Mouse (Mus musculus): ENCODE results near the gene Zfp764.
"Not testable (repeated sequence)": the region's sequence is repeated elsewhere in the genome, so short reads cannot be mapped to it uniquely, and the experiment has no call there.

Zfp764 gene

DNA sequence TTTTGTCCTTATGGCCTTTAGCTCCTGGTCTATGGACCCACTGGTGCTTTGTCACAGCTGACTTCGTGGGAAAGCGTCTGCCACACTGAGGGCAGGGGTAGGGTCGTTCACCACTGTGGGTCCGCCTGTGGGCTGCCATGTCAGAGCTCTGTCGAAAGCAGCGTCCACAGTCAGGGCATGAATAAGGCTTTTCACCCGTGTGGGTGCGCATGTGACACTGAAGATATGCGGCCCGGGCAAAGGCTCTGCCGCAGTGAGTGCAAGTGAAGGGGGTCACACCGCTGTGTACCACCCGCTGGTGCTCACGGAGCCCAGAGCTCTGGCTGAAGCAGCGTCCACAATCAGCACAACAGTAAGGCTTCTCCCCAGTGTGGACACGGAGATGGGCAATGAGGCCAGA is 15.1 kb downstream of the Zfp764 start:
- DNase-seq (ENCODE audit: low spot score) = no peak

DNA sequence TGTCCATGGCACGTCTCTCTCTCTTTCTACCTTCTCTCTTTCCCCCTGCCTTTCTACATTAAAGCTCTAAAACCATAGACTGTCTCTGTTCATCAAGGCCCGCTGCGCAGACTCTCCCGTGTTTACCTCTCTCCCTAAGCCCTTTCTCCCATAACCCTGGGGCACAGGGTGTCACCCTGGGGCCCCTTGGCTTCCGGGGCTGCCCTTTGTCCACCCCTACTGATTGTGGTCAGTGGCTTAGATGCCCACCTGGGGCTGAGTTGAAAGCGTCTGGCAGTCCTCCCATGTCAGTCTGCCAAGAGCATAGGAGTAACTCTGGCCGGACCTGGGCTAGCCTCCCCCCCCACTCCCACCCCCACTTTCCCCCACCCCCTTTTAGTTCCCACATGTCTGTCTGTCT is 16.3 kb downstream of the Zfp764 start:
- DNase-seq (ENCODE audit: low spot score) = no peak

DNA sequence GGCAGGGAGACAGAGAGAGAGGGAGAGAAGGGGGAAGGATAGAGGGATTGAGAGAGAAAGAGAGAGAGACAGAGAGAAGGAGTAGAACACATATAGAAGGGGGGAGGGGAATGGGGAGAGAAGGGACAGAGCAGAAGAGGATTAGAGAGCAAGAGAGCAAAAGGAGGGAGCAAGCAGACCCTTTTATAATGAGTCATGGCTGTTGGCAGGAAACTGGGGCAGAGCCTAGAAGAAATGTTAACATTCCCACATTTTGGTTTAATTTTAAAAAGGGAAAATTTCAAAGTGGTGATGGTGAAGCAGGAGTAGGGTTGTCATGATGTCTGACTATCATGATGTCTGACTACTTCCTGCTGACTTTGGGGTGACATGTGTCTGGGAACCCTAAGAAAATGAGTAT is 18.4 kb downstream of the Zfp764 start:
- DNase-seq (ENCODE audit: low spot score) = not testable (repeated sequence)

DNA sequence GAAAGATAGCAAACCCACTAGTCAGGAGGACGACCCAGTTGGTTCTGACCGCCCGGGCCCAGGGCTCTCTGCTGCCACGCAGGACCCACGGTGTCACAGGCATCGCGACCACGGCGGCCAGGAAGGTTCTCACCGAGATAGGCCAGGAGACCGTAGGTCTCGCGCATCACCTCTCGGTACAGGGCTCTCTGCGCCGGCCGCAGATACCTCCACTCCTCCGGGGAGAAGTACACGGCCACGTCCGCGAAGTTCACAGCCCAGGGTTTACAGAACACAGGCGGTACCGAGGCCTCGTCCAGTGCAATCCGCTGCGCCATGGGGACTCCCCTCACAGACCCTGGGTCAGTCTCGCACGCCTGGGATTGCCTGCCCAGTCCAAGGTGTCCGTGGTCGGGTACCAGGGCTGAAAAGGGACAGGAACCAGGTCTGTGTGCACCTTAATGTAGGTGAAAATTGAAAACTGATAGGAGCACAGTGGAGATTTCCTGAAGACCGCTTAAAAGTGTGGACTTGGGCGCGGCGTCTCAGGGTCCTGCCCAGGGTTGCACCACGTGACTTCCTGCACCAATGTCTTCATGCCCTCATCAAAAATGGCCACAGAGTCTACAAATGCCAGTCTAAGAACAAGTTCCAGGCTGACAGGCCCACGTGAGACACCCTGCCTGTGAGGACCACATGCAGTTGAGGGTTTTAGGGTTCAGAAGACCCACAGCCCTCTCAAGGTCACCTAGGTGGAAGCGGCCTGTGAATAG is 19.8 kb downstream of the Zfp764 start, which contains the start of gene 9130019O22Rik:
Gene 9130019O22Rik, minus strand, starts transcription at position 526 of the 752 bp plus-strand sequence.
- peak; percentile 65 for DNase-seq (ENCODE audit: low spot score)

DNA sequence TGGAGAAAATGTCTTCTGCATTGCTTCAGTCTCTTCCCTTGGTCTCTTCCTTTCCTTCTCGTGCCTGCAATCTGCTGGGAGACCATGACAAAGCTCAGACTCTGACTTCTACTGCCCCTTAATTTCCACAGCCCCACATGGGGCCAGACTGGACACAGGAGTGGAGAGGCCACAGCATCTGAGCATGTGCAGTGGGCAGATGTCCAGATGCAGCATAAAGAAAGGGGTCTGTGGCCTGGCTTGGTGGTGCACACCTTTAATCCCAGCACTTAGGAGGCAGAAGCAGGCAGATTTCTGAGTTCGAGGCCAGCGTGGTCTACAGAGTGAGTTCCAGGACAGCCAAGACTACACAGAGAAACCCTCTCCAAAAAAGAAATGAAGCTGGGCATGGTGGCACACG is 21.1 kb downstream of the Zfp764 start:
- DNase-seq (ENCODE audit: low spot score) = not testable (repeated sequence)

DNA sequence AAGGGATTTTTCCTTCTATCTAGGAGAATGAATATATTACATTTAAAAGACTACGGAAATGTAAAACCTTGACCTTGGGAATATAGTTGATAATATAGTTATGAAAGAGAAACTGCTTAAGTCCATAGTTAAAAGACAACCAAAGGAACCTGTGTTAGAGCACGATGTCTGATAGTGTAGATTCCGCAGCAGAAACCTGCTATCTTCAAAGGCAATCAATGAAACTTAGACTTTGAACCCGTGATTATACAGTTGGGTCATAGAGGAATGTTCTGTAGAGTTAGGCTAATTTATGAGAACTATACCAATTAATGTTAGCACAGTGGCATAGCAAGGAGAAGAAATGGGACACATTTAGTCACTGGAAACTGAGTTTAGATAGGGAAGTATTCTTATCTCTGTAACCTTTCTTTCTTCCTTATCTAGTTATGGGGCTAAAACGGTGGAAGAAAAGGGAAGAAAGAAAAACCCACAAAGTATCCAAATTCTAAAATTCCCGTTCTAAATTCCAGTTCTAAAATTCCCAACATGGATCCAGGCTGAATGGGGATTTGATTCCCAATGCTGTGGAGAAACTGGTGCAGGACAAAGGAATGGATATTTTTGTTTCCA is 28.2 kb downstream of the Zfp764 start:
- DNase-seq (ENCODE audit: low spot score) = no peak

DNA sequence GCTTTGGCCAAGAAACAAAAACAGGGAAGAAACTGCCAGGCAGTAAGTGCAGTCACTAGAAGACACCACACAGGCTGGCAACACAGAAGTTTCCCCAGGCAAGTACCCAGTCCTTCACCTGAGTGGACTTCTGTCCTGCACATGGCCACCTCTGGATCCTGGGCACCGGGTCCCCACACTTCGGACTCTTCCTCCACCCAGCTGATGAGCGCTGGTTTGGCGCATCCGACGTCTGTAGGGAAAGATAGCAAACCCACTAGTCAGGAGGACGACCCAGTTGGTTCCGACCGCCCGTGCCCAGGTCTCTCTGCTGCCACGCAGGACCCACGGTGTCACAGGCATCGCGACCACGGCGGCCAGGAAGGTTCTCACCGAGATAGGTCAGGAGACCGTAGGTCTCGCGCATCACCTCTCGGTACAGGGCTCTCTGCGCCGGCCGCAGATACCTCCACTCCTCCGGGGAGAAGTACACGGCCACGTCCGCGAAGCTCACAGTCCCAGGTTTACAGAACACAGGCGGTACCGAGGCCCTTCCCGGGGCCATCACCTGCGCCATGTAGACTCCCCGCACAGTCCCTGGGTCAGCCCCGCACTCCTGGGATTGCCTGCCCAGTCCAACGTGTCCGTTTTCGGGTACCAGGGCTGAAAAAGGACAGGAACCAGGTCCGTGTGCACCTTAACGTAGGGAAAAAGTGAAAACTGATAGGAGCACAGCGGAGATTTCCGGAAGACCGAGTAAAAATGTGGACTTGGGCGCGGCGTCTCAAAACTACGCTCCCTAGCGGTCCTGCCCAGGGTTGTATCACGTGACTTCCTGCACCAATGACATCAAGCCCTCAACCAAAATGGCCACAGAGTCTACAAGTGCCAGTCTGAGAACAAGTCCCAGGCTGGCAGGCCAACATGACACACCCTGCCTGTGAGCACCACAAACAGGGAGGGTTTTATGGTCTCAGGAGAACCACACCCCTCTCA is 31.1 kb downstream of the Zfp764 start, which contains the start of gene Zfp747:
Gene Zfp747, minus strand, starts transcription at position 780 of the 975 bp plus-strand sequence.
- DNase-seq (ENCODE audit: low spot score) = peak; percentile 83

DNA sequence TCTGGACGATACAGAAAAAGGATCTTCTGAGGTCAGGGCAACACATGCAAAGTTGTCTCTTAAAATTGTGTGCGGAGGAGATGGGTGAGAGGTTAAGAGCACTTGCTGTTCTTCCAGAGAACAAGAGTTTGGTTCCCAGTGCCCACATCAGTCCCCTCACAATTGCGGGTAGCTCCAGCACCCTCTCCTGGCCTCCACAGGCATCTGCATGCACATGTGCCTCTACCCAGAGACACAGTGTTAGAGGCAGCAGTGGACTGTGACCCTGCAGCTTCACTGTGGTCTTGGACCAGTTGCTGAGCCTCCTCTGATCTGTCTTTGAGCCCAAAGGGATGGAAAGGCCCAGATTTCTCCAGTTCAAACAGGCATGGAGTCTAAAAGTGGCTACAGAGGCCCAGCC is 34.8 kb downstream of the Zfp764 start:
- not testable (repeated sequence) for DNase-seq (ENCODE audit: low spot score)

DNA sequence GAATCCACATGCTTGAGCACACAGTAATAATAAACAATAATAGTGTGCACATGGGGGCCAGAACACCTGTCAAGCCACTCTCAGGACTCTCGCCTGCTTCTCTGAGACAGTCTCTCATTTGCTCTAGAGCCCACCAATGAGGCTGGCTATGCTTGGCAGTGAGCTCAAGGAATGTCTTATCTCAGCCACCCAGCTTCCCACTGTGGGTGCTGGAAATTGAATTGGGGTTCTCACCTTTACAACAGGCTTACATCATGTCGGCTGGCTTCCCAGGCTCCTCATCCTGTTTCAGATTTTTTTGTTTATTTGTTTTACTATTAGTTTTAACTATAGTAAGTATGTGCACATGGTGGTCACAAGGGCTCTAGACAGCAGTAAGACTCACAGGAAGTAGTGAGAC is 35.4 kb downstream of the Zfp764 start:
- DNase-seq (ENCODE audit: low spot score) = no peak

DNA sequence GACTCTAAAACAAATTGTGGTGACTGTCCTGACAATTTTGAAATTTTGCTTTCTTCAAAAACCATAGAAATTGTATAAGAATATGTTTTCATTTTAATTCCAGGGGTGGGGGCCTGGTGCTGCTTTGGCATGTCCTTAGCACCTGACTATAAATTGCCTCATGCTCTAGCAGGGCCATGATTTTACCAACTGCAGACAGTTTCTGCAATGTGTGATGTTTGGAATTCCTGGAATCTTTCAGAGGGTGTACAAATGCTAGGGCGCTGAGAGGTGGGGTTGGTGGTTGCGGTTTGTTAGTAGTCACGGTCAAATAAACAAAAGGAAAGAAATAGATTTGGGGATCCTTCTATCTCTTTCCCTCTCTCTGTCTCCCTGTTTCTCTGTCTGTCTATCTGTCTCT is 40.4 kb downstream of the Zfp764 start:
- DNase-seq (ENCODE audit: low spot score) = no peak

DNA sequence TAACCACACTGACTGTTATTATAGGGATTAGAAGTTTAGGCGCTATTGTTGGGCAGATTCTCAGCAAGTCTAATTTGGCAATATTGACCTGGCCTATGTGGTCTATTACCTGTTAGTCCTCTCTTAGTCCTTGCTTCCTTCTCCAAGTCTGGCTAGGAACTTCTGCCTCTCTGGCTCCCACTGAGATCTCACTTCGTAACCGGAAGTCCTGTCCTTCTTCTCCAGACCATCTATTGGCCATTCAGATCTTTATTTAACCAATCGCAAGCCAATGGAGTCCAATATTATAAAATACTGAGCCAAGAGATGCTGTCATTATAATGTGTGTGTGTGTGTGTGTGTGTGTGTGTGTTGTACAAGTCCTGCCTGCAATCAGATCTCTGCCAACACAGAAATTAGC is 42.5 kb downstream of the Zfp764 start:
- no peak for DNase-seq (ENCODE audit: low spot score)

DNA sequence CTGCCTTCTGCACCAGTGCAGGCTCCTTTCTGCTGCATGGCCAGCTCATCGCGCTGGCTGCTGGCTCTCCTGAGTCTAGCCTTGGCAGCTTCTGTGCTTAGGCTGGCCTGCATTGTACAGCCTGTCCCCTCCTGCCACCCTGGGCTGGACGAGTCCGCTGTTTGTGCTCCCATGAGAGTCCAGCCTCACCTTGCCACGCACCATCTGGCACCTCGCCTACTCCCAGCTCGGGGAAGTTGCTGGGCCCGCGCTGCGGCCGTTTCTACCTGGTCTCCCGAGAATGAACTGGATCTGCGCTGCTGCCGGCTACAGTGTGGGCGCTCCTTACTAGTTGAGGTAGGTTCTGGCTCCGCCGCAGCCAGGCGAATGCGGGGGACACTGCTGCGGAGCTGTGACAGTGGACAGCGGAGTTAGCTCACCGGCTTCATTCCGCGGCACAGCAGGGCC is 43.1 kb downstream of the Zfp764 start:
- no peak for DNase-seq (ENCODE audit: low spot score)

DNA sequence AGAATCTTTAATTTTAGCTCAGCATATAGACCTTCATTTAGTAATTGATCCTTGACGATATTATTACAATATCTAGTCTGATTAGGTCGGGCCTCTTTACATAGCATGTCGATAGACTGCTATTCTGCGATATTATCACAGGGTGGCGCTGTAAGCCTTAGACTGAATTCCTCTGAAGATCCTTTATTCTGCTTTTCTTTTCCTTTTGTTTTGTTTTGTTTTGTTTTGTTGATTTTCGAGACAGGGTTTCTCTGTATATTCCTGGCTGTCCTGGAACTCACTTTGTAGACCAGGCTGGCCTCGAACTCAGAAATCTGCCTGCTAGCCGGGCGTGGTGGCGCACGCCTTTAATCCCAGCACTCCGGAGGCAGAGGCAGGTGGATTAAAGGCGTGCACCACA is 44.2 kb downstream of the Zfp764 start:
- not testable (repeated sequence) for DNase-seq (ENCODE audit: low spot score)

DNA sequence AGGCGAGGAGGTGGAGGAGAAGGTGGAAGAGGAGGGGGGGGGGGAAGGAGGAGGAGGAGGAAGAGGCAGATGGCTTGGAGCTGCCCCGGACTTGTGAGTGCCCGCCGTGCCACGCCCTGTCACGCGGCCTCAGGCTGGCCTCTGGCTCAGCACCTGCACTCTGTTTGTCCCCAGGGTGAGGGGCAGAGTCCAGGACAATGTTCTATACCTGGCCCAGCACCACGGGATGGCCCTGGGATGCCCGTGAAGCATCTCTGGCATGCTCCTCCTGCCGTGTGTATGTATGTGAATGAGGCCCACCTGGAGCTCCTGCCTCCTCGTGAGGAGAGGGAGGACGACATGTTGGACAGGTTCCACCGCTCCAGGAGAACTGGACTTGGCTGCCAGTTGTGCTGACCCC is 45.2 kb downstream of the Zfp764 start:
- no peak for DNase-seq (ENCODE audit: low spot score)

DNA sequence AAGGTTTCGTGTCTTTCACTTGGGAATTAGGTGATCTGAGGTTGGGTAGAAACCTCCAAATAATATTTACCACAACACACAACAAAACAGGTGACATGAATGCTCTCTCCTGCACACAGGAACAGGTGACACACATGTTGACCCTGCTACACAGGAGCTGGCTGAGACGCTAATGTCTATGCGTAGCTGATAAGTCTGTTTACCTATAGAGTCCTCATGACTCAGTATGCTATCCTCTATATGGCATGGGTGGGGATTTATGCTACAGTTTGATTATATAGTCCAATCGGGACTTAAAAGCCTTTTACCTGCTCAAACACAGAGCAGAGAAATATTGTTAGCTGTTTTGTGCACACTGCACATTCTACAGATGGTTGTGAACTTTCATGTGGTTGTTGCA is 46.4 kb downstream of the Zfp764 start:
- DNase-seq (ENCODE audit: low spot score) = no peak

DNA sequence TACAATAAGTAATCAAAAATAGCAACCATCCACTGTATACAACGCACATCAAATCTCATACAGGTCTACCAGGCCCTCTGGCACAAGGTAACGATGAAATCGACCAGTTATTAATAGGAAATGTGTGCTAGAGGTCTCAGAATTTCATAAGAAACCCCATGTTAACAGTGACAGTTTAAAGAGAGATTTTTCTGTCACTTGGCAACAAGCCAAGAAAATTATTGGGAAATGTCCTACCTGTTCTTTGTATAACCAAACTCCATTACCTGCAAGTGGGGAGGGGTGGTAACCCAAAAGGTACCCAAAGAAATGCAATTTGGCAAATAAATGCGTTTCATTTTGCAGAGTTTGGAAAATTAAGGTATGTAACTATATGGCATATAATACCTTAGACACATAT is 48.1 kb downstream of the Zfp764 start:
- DNase-seq (ENCODE audit: low spot score) = no peak

DNA sequence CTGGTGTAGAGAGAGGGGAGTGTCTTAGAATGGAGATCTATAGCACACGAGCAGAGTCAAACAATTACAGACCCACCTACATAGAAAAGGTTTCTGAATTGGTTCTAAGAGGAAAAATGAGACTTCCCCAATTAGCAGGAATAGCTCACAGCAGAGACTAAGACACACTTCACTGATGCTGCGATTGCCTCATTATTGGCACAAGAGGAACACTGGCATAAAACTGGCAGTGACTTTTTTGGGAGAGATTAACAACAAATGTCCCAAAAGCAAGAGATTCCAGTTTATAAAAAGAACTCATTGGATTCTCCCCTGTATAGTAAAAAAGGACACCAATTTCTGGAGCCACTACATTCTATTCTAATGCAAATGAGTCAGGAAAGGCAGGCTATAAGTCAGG is 48.8 kb downstream of the Zfp764 start:
- no peak for DNase-seq (ENCODE audit: low spot score)

DNA sequence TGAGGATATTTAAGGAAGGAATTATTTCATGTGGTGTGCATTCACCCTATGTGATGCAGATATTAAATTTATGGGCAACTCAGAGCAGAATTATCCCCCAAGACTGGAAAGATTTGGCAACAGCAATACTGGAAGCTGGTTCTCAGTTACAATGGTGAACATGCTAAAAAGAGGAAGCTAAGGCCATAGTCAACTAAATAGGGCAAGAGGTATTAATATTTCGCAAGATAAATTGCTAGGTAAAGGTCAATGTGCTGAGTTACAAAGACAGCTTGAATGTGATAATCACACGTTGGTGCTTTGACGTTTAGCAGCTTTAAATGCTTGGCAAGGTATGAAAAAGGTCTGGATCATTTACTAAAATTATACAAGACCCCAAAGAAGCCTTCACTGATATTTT is 50.8 kb downstream of the Zfp764 start:
- no peak for DNase-seq (ENCODE audit: low spot score)
